Mouse (Mus musculus) 3T3-L1 (cell line): ENCODE data around the gene Atp1b2.

ENCODE experiments used
- DNase-seq: peaks from one replicate; pipeline ENCODE4 v3.0.0-alpha.2; 2015; ENCODE audit warnings: low read depth, low spot score

The Atp1b2 gene

DNA sequence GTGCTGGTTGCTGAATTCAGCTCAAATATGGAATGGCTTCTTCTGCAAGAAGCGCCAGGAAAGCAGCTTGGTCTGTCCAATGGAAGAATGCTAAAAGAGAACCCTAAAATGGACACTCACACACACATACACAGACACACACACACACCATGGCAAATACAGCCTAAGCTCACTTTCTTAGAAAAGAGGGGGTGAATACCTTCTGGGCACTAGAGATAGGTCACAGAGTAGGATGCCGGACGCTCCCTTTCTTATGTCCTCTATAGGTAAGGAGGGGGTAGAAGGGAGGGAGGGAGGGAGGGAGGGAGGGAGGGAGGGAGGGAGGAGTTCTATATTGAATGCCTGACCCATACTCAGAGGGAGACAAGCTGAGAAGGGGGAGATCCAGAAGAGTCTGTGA, 2.8 kb upstream of the Atp1b2 start:
- no peak for DNase-seq

DNA sequence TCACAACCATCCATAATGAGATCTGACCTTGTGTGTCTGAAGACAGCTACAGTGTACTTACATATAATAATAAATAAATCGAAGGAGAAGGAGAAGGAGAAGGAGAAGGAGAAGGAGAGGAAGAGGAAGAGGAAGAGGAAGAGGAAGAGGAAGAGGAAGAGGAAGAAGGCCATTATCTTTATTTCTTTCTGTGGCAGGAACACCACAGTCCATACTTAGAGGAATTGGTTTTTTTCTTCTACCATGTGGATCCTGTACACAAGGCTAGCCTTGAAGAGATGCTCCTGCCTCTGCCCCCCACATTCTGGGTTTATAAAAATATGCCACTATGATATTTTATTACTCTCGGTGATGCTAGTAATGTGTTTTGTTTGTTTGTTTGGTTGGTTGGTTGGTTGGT, 1.1 kb upstream of the Atp1b2 start:
- no peak for DNase-seq

DNA sequence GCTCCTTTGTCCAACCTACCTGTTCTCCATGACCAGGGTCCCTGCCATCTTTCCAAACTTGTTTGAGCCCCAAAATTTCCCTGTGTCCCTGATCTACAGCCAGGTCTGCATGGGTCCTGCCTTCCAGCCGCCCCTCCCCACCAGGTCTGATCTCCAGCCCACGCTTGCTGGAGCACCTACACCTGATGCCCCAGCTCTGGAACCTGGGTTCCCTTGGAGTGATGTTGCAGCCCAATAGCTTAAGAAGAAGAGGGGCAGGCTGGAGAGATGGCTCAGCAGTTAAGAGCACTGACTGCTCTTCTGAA, 701 bp upstream of the Atp1b2 start:
- no peak for DNase-seq

GRCm38 (mm10) chr11:69604795-69605664, 712 bp downstream of the Atp1b2 start:
- no peak for DNase-seq

GRCm38 (mm10) chr11:69604347-69604746, 1.4 kb downstream of the Atp1b2 start:
- DNase-seq = no peak

DNA sequence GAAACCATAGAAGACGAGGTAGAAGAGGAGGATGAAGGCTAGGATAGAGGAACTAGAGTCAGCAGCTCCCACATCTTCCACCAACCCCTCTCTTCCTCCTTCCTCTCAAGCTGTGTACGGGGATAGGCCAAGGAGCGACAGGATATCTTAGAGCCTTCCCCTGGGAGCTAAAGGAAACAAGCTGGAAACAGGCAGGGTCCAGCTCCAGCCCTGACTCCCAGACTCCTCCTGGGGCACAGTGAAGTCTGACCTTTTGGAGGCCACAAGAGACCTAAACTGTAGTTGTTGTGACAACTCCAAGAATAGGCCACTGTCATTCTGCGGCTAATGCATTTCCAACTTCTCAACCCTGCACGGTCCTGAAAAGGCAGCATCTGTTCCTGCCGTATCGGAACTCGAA, 2.2 kb downstream of the Atp1b2 start:
- DNase-seq = no peak

- DNase-seq = no peak
Observed at GRCm38 (mm10) chr11:69601768-69602167, 4.0 kb downstream of the Atp1b2 start.

- no peak for DNase-seq
Observed at GRCm38 (mm10) chr11:69600098-69600497, 5.6 kb downstream of the Atp1b2 start.

GRCm38 (mm10) chr11:69599436-69599835, 6.3 kb downstream of the Atp1b2 start:
- no peak for DNase-seq

GRCm38 (mm10) chr11:69594853-69595252, 10.9 kb downstream of the Atp1b2 start:
- no peak for DNase-seq

DNA sequence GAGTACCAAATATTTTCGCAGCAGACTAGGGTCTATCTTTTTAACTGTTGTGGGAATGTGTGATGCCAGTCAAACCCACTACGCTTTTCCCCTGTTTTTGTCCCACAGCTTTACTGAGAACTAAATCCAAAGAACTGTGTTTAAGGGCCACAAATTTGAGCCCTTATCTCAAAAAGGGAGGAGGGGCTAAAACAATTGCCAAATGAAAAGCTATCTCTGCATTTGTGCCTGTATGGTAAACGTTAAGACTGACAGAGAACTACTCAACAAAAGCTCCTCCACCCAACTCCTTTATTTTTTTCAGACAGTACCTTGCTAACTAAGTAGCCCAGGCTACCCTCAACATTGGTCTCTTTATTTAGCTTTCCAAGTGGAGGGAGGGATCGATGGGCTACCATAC, 12.9 kb downstream of the Atp1b2 start:
- DNase-seq = no peak

DNA sequence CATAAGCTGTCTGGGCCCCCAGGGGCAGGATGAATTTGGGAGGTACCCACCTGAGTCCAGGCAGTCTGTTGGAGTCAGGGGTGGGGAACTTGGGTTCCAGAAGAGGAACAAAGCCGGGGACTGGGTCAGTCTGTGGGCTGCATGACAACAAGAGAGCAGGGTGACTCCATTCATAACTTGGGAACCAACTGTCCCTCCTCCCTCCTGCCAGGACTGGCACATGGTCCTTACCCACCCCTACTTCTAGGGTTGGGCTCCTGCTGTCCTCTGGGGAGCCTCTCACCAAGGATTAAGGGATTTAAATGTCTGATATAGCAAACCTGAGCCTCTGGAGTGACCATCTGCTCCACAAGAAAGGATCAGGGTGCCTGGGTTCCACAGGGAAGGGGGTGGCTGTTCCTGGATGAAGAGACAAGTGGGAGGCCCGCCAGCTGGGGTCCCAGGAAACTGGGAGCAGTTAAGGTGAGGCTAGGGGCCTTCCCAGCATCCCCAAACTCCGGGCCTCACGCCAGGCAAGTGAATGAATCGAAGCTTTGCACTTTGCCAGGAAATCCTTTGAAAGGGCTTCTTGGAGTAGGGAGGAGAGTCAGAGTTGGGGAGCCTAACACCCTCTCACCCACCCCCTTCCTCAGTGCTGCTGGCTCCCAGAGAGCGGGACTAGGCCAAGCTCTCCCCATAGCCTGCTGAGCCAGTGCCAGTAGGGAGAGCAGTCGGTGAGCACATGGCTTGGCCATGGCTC, 13.7 kb downstream of the Atp1b2 start:
- no peak for DNase-seq

GRCm38 (mm10) chr11:69591424-69591823, 14.3 kb downstream of the Atp1b2 start:
- DNase-seq = no peak

GRCm38 (mm10) chr11:69590622-69591021, 15.1 kb downstream of the Atp1b2 start:
- no peak for DNase-seq

GRCm38 (mm10) chr11:69589207-69589834, 16.4 kb downstream of the Atp1b2 start:
- DNase-seq = no peak

- no peak for DNase-seq
Observed at GRCm38 (mm10) chr11:69585718-69586325, 19.9 kb downstream of the Atp1b2 start.

DNA sequence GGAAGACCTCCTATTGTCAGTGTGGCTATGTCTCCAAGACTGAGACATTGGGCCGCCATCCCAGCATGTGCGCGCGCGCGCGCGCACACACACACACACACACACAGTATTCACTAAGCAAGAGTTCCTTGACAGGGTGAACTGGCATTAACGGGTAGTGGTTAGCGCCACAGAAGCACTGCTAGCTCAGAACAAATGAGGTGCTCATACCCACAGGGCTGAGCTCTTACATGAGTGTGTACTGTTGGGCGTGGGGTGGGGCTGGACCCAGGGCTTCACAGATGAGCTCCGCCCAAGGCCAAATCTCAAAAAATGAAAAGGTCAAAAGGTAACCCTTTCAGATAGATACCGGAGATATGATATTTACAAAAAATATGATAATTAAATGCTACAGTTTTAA, 20.8 kb downstream of the Atp1b2 start:
- DNase-seq = no peak

DNA sequence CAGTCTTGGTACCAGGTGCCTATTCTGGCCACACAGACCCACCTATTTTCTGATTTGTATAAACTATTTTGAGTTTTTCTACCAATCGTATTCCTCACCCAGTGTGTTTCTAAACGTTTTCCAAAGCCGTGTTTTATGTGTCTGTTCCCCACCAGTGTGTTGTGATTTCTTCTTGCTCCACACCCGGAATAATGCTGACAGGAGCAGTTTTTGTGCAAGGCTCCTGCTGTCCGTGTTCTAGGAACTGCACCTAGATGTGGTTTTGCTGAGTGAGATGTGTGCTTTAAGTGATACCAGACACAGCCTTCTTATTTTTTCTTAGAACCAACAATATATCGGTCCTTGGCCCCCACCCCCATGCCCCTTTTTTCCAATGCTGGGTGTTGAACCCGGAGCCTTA, 21.7 kb downstream of the Atp1b2 start:
- DNase-seq = no peak

- no peak for DNase-seq
Observed at GRCm38 (mm10) chr11:69582230-69582805, 23.4 kb downstream of the Atp1b2 start.

DNA sequence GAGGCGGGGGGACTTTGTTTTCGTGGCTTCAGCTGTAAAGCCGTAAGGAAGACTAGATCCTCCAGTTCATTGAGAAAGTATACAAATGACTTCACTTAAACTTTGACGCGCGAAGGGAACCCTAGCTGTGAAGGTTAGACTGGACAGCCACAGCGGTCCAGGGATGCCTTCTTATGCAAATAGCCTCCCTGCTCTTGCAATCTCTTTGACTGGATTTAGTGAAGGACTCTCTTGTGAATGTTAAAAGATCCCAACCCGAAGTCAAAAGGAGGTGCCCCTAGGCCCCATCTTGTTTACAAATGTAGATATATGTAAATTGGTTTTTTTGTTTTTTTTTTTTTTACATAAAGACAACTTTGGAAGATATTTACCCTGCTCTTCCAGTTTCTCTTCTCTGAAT, 23.9 kb downstream of the Atp1b2 start:
- peak; percentile 40 for DNase-seq

DNA sequence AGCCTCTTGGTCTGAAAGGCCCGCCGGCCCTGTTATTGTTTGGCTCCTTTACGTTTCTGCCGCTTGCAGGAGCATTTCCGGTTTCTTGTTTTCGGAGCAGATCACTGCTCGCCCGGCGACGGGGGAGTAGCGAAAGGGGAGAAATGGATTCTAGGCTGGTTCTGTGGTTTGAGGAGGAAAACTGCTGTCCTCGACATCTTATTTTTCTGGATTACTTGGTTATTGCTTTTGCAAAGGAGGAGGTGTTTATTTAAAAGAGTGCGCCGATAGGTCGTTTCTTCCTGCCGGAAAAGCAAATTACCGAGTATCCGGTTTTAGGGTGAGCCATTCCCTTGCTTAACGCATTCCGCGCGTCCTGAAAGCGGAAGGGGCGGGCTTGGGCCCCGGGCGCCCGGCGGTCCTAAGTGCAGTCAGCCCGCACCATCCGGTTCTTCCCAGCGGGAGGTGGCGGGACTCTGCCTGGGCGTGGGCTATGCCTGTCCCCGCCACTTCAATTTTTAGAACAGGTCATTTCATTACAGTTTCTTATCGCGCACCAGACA, 24.5 kb downstream of the Atp1b2 start:
- peak; percentile 94 for DNase-seq
